Mouse (Mus musculus): ENCODE data around the gene Chst5. TPM values are rescaled to one million over a fixed set of nuclear protein-coding genes. Genes with fewer than 3 reads are reported as not detected.

Chst5 gene
- total and polyA plus RNA-seq, 3 experiments: not detected

DNA sequence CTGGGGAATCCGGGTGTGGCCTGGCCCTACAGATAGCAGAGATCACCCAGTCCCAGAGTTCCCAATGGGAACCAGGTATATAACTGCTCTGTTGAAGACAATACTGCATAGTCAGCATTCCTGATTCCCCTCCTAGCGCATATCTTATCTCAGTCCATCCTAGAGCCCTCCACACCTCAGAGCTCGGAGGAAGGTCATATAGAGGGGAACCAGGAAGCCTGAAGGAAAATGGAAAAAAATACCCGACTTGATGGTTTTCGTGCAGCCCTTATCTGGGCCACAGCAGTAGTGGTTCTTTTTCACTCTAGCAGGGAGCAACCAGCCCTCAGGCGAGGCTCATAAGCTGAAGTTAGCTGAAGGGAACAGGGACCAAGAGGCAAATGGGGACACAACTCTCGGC is 14.7 kb upstream of the Chst5 start:
- Histone ChIP-seq H3K36me3 (ENCODE audit: control insufficient read depth in 1 of 2, insufficient read depth in 2 of 2, low read length in 2 of 2) (peaks cover 0 to 21% of the 10 kb centered on the region in 2 experiments; a peak in 2 of 4 replicates), H3K27me3 (ENCODE audit: control insufficient read depth in 1 of 2, insufficient read depth in 2 of 2, low read length in 2 of 2) (no peaks in the 10 kb centered on the region), H3K79me2 (ENCODE audit: control insufficient read depth, insufficient read depth, low read length, poor library complexity) (no peaks in the 10 kb centered on the region), H3K4me1 (ENCODE audit: control insufficient read depth in 1 of 2, insufficient read depth in 2 of 2, low read length in 2 of 2) (peaks cover 5 to 30% of the 10 kb centered on the region in 2 experiments; a peak in 3 of 4 replicates), H3K9ac (ENCODE audit: control insufficient read depth, low read depth, low read length, poor library complexity, severe bottlenecking) (no peak overlapping the region), H3K4me3 (ENCODE audit: control insufficient read depth in 1 of 2, insufficient read depth in 1 of 2, low read depth in 2 of 2, low read length in 2 of 2) (peak overlapping the region in 1 of 2 experiments; percentile 9; a peak in 1 of 4 replicates), H3K9me3 (replicated peaks; ENCODE audit: insufficient read depth, low read length) (no peaks in the 10 kb centered on the region), H3K27ac (ENCODE audit: control insufficient read depth, low read depth, low read length) (no peak overlapping the region)
- peak; percentile 65 for DNase-seq (ENCODE audit: low read depth, low spot score)
- TF ChIP-seq RAD21 (IDR thresholded peaks at IDR 0.05; ENCODE audit: low read depth, low read length): no peak
- TF ChIP-seq CHD2 (IDR thresholded peaks at IDR 0.05; ENCODE audit: low read length): no peak
- TF ChIP-seq POLR2A (IDR thresholded peaks at IDR 0.05; ENCODE audit: control insufficient read depth in 1 of 2, insufficient read depth in 1 of 2, low read depth in 1 of 2, low read length in 2 of 2, poor library complexity in 1 of 2): no peak
- no peak for TF ChIP-seq POLR2AphosphoS2 (IDR thresholded peaks at IDR 0.05; ENCODE audit: low read length)
- peak; percentile 46; the same call in 1 of the 2 replicates for TF ChIP-seq RCOR1 (IDR thresholded peaks at IDR 0.05; ENCODE audit: low read depth, low read length)
- TF ChIP-seq MEF2A (IDR thresholded peaks at IDR 0.05; ENCODE audit: extremely low read depth, insufficient replicate concordance, low read depth, low read length, poor library complexity, severe bottlenecking): no peak
- no peak for TF ChIP-seq MAX (IDR thresholded peaks at IDR 0.05; ENCODE audit: low read length)
- no peak for TF ChIP-seq MXI1 (IDR thresholded peaks at IDR 0.05; ENCODE audit: low read depth, low read length)
- TF ChIP-seq ZNF384 (IDR thresholded peaks at IDR 0.05; ENCODE audit: low read depth, low read length): peak; percentile 52
- no peak for TF ChIP-seq SMC3 (IDR thresholded peaks at IDR 0.05; ENCODE audit: low read depth, low read length)
- no peak for TF ChIP-seq POLR2AphosphoS5 (IDR thresholded peaks at IDR 0.05; ENCODE audit: borderline replicate concordance, low read depth, low read length)
- TF ChIP-seq MAZ (IDR thresholded peaks at IDR 0.05; ENCODE audit: low read depth, low read length): no peak
- no peak for TF ChIP-seq ZKSCAN1 (IDR thresholded peaks at IDR 0.05; ENCODE audit: low read depth, low read length)
- no peak for TF ChIP-seq ZMIZ1 (IDR thresholded peaks at IDR 0.05; ENCODE audit: low read depth, low read length)
- TF ChIP-seq UBTF (IDR thresholded peaks at IDR 0.05; ENCODE audit: borderline replicate concordance, insufficient read depth, low read depth, low read length): no peak
- TF ChIP-seq GATA1 (IDR thresholded peaks at IDR 0.05; ENCODE audit: low read depth, low read length): peak; percentile 57
- TF ChIP-seq ZC3H11A (IDR thresholded peaks at IDR 0.05; ENCODE audit: low read depth, low read length): no peak
- no peak for TF ChIP-seq TCF12 (IDR thresholded peaks at IDR 0.05; ENCODE audit: low read depth, low read length)
- TF ChIP-seq MYB (IDR thresholded peaks at IDR 0.05; ENCODE audit: low read depth, low read length): no peak
- TF ChIP-seq EP300 (IDR thresholded peaks at IDR 0.05; ENCODE audit: low read depth in 1 of 2, low read length in 2 of 2): peak in 1 of 2 experiments; percentile 65; a peak in 1 of 4 replicates
- TF ChIP-seq BHLHE40 (IDR thresholded peaks at IDR 0.05; ENCODE audit: borderline replicate concordance, low read depth, low read length): no peak
- TF ChIP-seq MAFK (IDR thresholded peaks at IDR 0.05; ENCODE audit: borderline replicate concordance, low read depth, low read length): peak; percentile 95
- no peak for TF ChIP-seq HCFC1 (IDR thresholded peaks at IDR 0.05; ENCODE audit: low read depth, low read length)
- TF ChIP-seq SIN3A (IDR thresholded peaks at IDR 0.05; ENCODE audit: low read length): no peak; the same call in 1 of the 2 replicates
- peak; percentile 51 for TF ChIP-seq ETS1 (IDR thresholded peaks at IDR 0.05; ENCODE audit: low read depth, low read length)
- peak; percentile 33; the same call in 1 of the 2 replicates for TF ChIP-seq TAL1 (IDR thresholded peaks at IDR 0.05; ENCODE audit: low read length)
- no peak for TF ChIP-seq CTCF (IDR thresholded peaks at IDR 0.05 in 2 of 3, conservative IDR thresholded peaks at IDR 0.05 in 1 of 3; ENCODE audit: control insufficient read depth in 1 of 3, insufficient read depth in 1 of 3, low read depth in 2 of 3, low read length in 3 of 3, poor library complexity in 1 of 3, severe bottlenecking in 1 of 3)
- TF ChIP-seq ELF1 (IDR thresholded peaks at IDR 0.05; ENCODE audit: low read depth, low read length): no peak
- no peak for TF ChIP-seq NRF1 (IDR thresholded peaks at IDR 0.05; ENCODE audit: insufficient read depth, low read depth, low read length, poor library complexity, severe bottlenecking)
- TF ChIP-seq USF2 (IDR thresholded peaks at IDR 0.05; ENCODE audit: borderline replicate concordance in 1 of 2, insufficient read depth in 1 of 2, low read depth in 1 of 2, low read length in 2 of 2): no peak
